Mouse (Mus musculus): ENCODE measurements around the gene Scn8a.
"Not testable (repeated sequence)": the region's sequence is repeated elsewhere in the genome, so short reads cannot be mapped to it uniquely, and the experiment has no call there.

The Scn8a gene

GRCm38 (mm10) chr15:100869558-100869957, at the start of gene Scn8a:
Scn8a (plus strand) TSS chr15:100869858.
- DNase-seq: no peak

GRCm38 (mm10) chr15:100821824-100822223, 47.8 kb upstream of the Scn8a start:
- DNase-seq: peak; percentile 34

DNA sequence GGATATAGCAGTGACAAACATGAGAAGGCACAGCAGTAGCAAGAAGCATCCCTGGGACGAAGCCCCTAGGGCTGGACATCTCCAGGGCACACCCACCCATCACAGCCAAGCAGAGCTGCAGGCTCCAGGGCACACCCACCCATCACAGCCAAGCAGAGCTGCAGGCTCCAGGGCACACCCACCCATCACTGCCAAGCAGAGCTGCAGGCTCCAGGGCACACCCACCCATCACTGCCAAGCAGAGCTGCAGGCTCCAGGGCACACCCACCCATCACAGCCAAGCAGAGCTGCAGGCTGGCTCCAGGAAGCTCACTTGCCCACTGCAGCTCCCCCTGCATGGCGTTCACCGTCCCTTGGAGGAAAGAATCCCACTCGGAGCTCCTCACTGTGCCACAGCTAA, 47.3 kb upstream of the Scn8a start:
- not testable (repeated sequence) for DNase-seq

- DNase-seq: peak; percentile 19
These were observed 44.3 kb upstream of the Scn8a start for GRCm38 (mm10) chr15:100825249-100825856.

GRCm38 (mm10) chr15:100826076-100826475, 43.6 kb upstream of the Scn8a start:
- no peak for DNase-seq

- no peak for DNase-seq
These were observed 39.9 kb upstream of the Scn8a start for GRCm38 (mm10) chr15:100829775-100830174.

DNA sequence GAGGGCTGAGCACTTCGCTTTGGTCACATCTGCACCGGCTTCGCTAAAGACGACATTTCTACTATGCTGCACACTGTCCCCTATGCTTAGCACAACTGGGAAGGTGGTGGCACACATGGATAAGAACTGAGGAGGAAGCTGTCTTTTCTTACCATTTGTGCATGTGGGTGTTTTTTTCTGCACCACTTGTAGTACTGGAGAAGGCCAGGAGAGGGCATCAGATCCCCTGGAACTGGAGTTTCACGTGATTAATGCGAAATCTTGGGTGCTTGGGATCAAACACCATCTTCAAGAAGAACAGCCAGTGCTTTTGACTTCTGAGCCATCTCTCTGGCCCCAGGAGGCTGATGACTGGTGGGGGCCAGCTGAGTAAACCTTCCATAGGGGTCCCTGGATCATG, 39.0 kb upstream of the Scn8a start:
- DNase-seq: peak; percentile 66

DNA sequence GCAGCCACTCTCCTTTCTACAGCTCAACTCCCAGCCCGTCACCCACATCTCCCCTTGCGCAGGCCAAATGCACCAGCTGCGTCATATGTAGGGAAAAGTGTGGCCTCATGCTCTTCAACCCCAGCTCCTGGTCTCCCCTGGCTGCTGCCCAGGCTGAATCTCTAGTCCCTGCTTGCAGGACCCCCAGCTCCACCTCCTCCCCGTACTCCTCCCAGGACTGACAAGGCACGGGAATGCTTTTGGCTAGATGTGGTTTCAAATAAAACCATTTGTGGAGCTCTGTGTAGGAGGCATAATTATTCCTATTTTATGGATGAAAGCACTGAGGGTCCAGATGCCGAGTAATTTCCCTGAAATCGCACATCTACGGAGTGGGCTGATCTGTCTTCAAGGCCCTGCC, 37.5 kb upstream of the Scn8a start:
- DNase-seq: no peak

DNA sequence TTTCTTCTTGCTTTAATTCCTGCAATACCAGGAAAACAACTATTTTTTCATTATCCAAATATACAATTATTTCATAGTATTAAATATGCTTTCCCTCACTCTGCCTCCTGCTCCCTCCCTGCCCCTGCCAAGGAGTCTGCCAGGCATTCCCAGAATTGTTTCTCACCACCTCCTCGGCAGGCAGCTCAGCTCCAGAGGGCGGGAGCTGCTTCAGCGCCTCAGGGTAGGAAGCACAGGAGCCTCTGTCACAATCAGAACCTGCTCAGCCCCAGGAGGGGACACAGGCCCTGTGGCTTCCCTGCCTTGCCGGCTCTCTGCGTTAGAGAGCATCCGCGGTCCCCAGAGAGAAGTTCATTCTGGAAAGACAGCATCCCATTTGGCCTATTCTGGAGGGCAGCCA, 36.9 kb upstream of the Scn8a start:
- no peak for DNase-seq

GRCm38 (mm10) chr15:100836729-100837128, 32.9 kb upstream of the Scn8a start:
- no peak for DNase-seq

- peak; percentile 67 for DNase-seq
These were observed 31.0 kb upstream of the Scn8a start for GRCm38 (mm10) chr15:100838607-100839207.

GRCm38 (mm10) chr15:100844336-100844735, 25.3 kb upstream of the Scn8a start:
- peak; percentile 33 for DNase-seq

DNA sequence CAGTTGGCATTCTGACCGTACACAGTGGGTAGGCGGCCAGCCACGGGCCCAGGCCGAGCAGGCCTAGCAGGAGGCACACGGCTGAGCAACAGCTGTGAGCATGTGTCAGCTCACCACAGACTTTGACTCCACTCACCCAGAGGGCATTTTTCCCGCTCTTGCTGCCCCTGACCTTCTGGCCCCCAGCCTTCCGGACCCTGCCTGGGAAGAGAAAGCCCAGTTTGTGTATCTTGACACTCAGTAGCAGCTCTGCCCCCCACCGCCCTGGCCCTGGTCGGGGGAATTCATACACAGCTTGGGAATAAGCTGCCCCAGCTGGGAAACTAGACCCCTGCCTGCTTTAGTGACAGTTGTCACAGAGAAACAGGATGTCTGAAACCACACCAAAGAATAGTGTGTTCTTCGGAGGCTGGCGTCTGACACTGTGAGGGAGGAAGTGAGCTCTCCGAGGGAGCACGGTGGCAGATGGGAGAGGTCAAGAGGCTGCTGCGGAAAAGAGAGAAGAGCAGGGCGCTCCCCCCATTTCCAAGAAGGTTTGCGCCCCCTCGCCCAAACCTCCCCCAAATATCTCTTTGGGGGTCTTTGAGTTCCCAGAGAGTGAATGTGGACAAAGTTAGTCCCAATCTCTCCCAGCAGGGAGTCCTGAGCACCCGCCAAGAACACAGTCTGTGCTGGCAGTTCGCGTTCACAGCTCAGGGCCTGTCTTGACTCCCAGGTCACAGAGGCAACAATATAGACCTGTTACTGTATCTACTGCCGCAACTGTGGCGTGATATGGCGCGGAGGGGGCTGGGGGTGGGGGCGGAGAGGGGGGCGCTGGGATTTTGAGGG, 24.4 kb upstream of the Scn8a start:
- DNase-seq: peak; percentile 74

- DNase-seq: peak; percentile 36
These were observed 22.5 kb upstream of the Scn8a start for GRCm38 (mm10) chr15:100847193-100847592.

GRCm38 (mm10) chr15:100857586-100857985, 12.1 kb upstream of the Scn8a start:
- no peak for DNase-seq

GRCm38 (mm10) chr15:100860856-100861255, 8.8 kb upstream of the Scn8a start:
- no peak for DNase-seq

DNA sequence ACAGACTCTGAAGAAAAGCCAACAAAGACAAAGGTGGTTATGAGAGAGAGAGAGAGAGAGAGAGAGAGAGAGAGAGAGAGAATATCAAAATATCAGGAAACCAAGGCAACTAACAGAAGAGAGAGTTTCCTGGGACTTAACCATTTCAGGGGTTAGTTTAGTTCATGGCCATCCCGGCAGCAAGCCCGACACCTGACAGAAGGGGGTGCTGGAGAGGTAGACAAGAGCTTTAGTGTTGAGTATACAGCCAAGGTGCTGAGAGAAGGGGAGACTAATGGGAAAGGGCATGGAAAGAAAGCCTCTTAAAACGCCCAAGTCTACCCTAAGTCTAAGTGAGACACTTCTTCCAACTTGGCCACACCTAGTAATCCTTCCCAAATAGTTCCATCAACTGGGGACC, 4.1 kb upstream of the Scn8a start:
- DNase-seq: peak; percentile 29

- peak; percentile 79 for DNase-seq
These were observed 530 bp downstream of the Scn8a start for GRCm38 (mm10) chr15:100870001-100870774.

- peak; percentile 54 for DNase-seq
These were observed 1.1 kb downstream of the Scn8a start for GRCm38 (mm10) chr15:100870775-100871106.

GRCm38 (mm10) chr15:100871107-100872011, 1.7 kb downstream of the Scn8a start:
- peak; percentile 16 for DNase-seq

DNA sequence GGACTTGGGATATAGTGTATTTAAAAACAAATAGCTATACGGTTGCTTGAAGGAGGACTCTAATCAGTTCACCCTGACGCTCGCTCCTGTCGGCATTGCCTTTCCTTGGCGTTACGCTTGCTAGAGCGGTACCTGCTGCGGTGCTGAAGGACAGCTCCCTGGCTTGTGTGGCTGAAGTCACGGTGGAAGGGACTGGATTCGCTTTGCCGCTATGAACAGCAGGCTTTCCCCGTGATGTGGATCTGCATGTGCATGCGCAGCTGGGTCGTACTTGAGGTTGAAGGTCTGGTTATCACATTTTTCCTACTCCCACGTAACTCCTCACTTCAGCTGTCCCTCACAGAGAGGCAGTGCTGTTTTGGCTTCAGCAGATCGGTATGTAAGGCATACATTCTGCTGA, 3.5 kb downstream of the Scn8a start:
- peak; percentile 85 for DNase-seq

DNA sequence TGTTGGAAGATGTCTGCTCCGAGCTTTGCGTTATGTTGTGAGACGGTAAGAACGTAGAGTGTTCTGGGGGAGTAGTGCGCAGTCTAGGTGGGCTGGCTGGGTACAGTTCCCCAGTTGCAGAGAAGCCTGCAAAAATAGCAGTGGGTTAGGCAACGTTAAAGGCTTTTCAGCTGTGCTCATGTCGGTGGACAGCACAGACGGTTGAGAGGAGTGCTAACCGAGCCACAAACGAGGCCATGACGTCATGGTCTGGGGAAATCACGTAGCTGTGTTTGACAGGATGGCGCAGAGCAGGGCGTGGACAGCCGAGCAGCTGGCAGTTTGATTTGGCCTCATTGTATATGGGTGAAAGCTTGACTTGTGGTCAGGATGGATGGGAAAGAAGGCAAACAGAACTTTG, 9.4 kb downstream of the Scn8a start:
- no peak for DNase-seq

All from thymus, postnatal 4 days (tissue).